1 mouse cellular context compared by ENCODE assay signal in genomic region chr11:120571754-120572416, GRCm38 (mm10).
TF ChIP-seq lines count a peak whose summit lies in the region.

No protein-coding gene starts in this region.

TF ChIP-seq in MEL, 35 proteins besides CTCF, POLR2A, EP300 and RAD21:
- TF ChIP-seq CHD1 (IDR thresholded peaks at IDR 0.05; ENCODE audit: low read depth, low read length) = 0 out of 2 replicates have a peak, but pooled peaks have one; percentile 84
- TF ChIP-seq TBP (IDR thresholded peaks at IDR 0.05; ENCODE audit: low read depth, low read length) = no peak
- no peak for TF ChIP-seq POLR2AphosphoS2 (IDR thresholded peaks at IDR 0.05; ENCODE audit: low read length)
- TF ChIP-seq UBTF (IDR thresholded peaks at IDR 0.05; ENCODE audit: borderline replicate concordance, insufficient read depth, low read depth, low read length) = no peak
- TF ChIP-seq HCFC1 (IDR thresholded peaks at IDR 0.05; ENCODE audit: low read depth, low read length) = no peak
- peak; percentile 71 for TF ChIP-seq SIN3A (IDR thresholded peaks at IDR 0.05; ENCODE audit: low read length)
- TF ChIP-seq MYC (IDR thresholded peaks at IDR 0.05; ENCODE audit: low read depth, low read length) = peak; percentile 45; the same call in 1 of the 2 replicates
- no peak for TF ChIP-seq USF2 (IDR thresholded peaks at IDR 0.05; ENCODE audit: borderline replicate concordance in 1 of 2, insufficient read depth in 1 of 2, low read depth in 1 of 2, low read length in 2 of 2)
- TF ChIP-seq GATA1 (IDR thresholded peaks at IDR 0.05; ENCODE audit: low read depth, low read length) = peak; percentile 80
- no peak for TF ChIP-seq SMC3 (IDR thresholded peaks at IDR 0.05; ENCODE audit: low read depth, low read length)
- no peak for TF ChIP-seq MAFK (IDR thresholded peaks at IDR 0.05; ENCODE audit: borderline replicate concordance, low read depth, low read length)
- TF ChIP-seq MXI1 (IDR thresholded peaks at IDR 0.05; ENCODE audit: low read depth, low read length) = no peak; the same call in 1 of the 2 replicates
- TF ChIP-seq E2F4 (IDR thresholded peaks at IDR 0.05; ENCODE audit: borderline replicate concordance, low read depth, low read length) = no peak
- no peak for TF ChIP-seq ZNF384 (IDR thresholded peaks at IDR 0.05; ENCODE audit: low read depth, low read length)
- TF ChIP-seq CHD2 (IDR thresholded peaks at IDR 0.05; ENCODE audit: low read length) = no peak
- TF ChIP-seq MAX (IDR thresholded peaks at IDR 0.05; ENCODE audit: low read length) = peak; percentile 52
- TF ChIP-seq ELF1 (IDR thresholded peaks at IDR 0.05; ENCODE audit: low read depth, low read length) = no peak
- no peak for TF ChIP-seq BHLHE40 (IDR thresholded peaks at IDR 0.05; ENCODE audit: borderline replicate concordance, low read depth, low read length)
